ENCODE assay signal across 8 mouse cellular contexts in the genomic region with DNA sequence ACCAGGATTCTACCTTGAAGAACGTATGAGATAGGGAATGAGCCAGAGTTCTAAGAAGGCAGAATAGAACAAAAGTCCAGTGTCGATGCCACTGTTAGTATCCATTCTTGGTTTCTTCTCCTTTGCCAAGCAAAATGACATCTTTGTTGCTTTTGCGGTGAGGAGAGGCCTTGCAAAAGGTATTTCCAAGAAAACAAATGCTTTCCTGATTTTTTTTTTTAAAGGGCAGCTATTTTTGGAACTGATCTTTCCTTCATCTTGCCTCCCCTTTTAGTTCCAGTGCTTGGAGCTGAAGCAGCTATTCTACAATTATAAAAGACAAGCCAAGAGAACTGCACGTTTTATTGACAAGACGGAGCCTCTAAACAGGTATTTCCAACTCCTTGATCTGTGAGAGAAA. TPM values are rescaled to one million over a fixed set of nuclear protein-coding genes. Genes with fewer than 3 reads are reported as not detected.
DNase-seq lines count a peak whose midpoint lies in the region; ATAC-seq lines count a peak whose summit lies in the region.

A gene (plus strand): TSS at position 301 of the 400 bp plus-strand sequence.

- no peak within 1 kb of the TSS for H3K4me2 ChIP-seq in lung, embryonic 16.5 days (ENCODE audit: low read depth, low read length)
- no peak within 1 kb of the TSS for H3K4me2 ChIP-seq in embryonic facial prominence, embryonic 14.5 days (ENCODE audit: low read depth, low read length)
- no peak within 1 kb of the TSS for H3K4me2 ChIP-seq in heart, embryonic 14.5 days (ENCODE audit: low read length)

- no peaks in the 10 kb centered on the region for H3K27me3 ChIP-seq in lung, embryonic 16.5 days (ENCODE audit: control insufficient read depth, insufficient read depth, low read depth, low read length)
- H3K27me3 ChIP-seq in embryonic facial prominence, embryonic 14.5 days (replicated peaks; ENCODE audit: control insufficient read depth, insufficient read depth, low read length): no peaks in the 10 kb centered on the region
- H3K27me3 ChIP-seq in heart, embryonic 14.5 days (ENCODE audit: control insufficient read depth, insufficient read depth, low read length): no peaks in the 10 kb centered on the region

- ATAC-seq in lung, embryonic 16.5 days (ENCODE audit: low read depth): no peak
- no peak for ATAC-seq in embryonic facial prominence, embryonic 14.5 days (ENCODE audit: low read depth)
- ATAC-seq in heart, embryonic 14.5 days (ENCODE audit: insufficient number of reproducible peaks, insufficient read depth, low FRiP score, low read depth): no peak
- ATAC-seq in monocyte, adult 5-6 weeks (replicated peaks; ENCODE audit: insufficient number of reproducible peaks, low FRiP score, low TSS enrichment, poor library complexity, severe bottlenecking): no peak

- no peaks in the 10 kb centered on the region for H3K9me3 ChIP-seq in lung, embryonic 16.5 days (ENCODE audit: control insufficient read depth, low read length)
- no peaks in the 10 kb centered on the region for H3K9me3 ChIP-seq in embryonic facial prominence, embryonic 14.5 days (ENCODE audit: control insufficient read depth, low read length)
- H3K9me3 ChIP-seq in heart, embryonic 14.5 days (ENCODE audit: control insufficient read depth, low read length): no peaks in the 10 kb centered on the region

- no peak within 1 kb of the TSS for H3K4me3 ChIP-seq in lung, embryonic 16.5 days (ENCODE audit: low read length)
- no peak within 1 kb of the TSS for H3K4me3 ChIP-seq in embryonic facial prominence, embryonic 14.5 days (ENCODE audit: low read depth, low read length)
- no peak within 1 kb of the TSS for H3K4me3 ChIP-seq in heart, embryonic 14.5 days (ENCODE audit: control insufficient read depth in 1 of 2, insufficient read depth in 1 of 2, low read depth in 1 of 2, low read length in 2 of 2)

- H3K27ac ChIP-seq in lung, embryonic 16.5 days (ENCODE audit: low read length): no peak within 1 kb of the TSS
- H3K27ac ChIP-seq in embryonic facial prominence, embryonic 14.5 days (replicated peaks; ENCODE audit: low read depth, low read length): no peak within 1 kb of the TSS
- H3K27ac ChIP-seq in heart, embryonic 14.5 days (replicated peaks in 1 of 2; ENCODE audit: control insufficient read depth in 1 of 2, insufficient read depth in 1 of 2, low read depth in 2 of 2, low read length in 2 of 2): no peak within 1 kb of the TSS

- H3K4me1 ChIP-seq in lung, embryonic 16.5 days (replicated peaks; ENCODE audit: control insufficient read depth, insufficient read depth, low read length): peaks cover 7% of the 10 kb centered on the region
- H3K4me1 ChIP-seq in embryonic facial prominence, embryonic 14.5 days (ENCODE audit: control insufficient read depth, insufficient read depth, low read length): 0 out of 2 replicates have a peak, but pooled peaks cover 5% of the 10 kb centered on the region
- H3K4me1 ChIP-seq in heart, embryonic 14.5 days (ENCODE audit: control insufficient read depth in 2 of 2, insufficient read depth in 2 of 2, low read length in 2 of 2): peaks cover 0 to 6% of the 10 kb centered on the region in 2 experiments; a peak in 1 of 4 replicates

- 80% methylated on average over 5 of the region's 5 CpGs for WGBS in lung, embryonic 16.5 days
- 79% methylated on average over 5 of the region's 5 CpGs for WGBS in embryonic facial prominence, embryonic 14.5 days
- 71% methylated on average over 5 of the region's 5 CpGs for WGBS in heart, embryonic 14.5 days

- H3K9ac ChIP-seq in lung, embryonic 16.5 days (ENCODE audit: low read length): no peak within 1 kb of the TSS
- H3K9ac ChIP-seq in embryonic facial prominence, embryonic 14.5 days (ENCODE audit: low read depth, low read length): no peak within 1 kb of the TSS
- no peak within 1 kb of the TSS for H3K9ac ChIP-seq in heart, embryonic 14.5 days (ENCODE audit: low read length)

- DNase-seq in lung, postnatal 14 days: no peak
- DNase-seq in embryonic facial prominence, embryonic 14.5 days (ENCODE audit: low spot score): no peak
- DNase-seq in left cerebral cortex, postnatal 14 days (ENCODE audit: low spot score in 2 of 2): no peak
- DNase-seq in embryo, embryonic 10.5 days (ENCODE audit: low spot score): no peak
- DNase-seq in frontal cortex, postnatal 25 days (ENCODE audit: low spot score in 2 of 2): no peak

- no peaks in the 10 kb centered on the region for H3K36me3 ChIP-seq in lung, embryonic 16.5 days (ENCODE audit: control insufficient read depth, insufficient read depth, low read length)
- H3K36me3 ChIP-seq in embryonic facial prominence, embryonic 14.5 days (ENCODE audit: control insufficient read depth, insufficient read depth, low read length): no peaks in the 10 kb centered on the region
- no peaks in the 10 kb centered on the region for H3K36me3 ChIP-seq in heart, embryonic 14.5 days (ENCODE audit: control insufficient read depth, insufficient read depth, low read length)

- intact Hi-C loops in left cerebral cortex, postnatal 14 days (cut with DNase I): no loop called here

RNA-seq across cellular contexts. Expression of the gene that starts here (rescaled TPM):
- 121 and 128 TPM in 2 replicates for polyA plus RNA-seq in lung, embryonic 16.5 days (2015; fragmentation: Nextera tagmentation; extraction: Ambion mirVana)
- polyA plus RNA-seq in embryonic facial prominence, embryonic 14.5 days (2014; fragmentation: Nextera tagmentation; extraction: Ambion mirVana): 111 and 120 TPM in 2 replicates
- 80.0 and 80.2 TPM in 2 replicates for polyA plus RNA-seq in heart, embryonic 14.5 days (2014; fragmentation: Nextera tagmentation; extraction: Ambion mirVana)
- total RNA-seq in left cerebral cortex, postnatal 14 days (2021): 10 to 100 TPM; 94.8 to 96.9 TPM
- total RNA-seq in monocyte, adult 5-6 weeks (2017): 110 to 122 TPM (median 119 TPM) in 3 replicates
